Mouse (Mus musculus) bone marrow, adult 2 months (tissue): ENCODE data around the gene Cyp2w1.

Source experiments
- CTCF ChIP-seq: fragments of 200-500 bp; IDR thresholded peaks from 2 replicates; pipeline ENCODE4 v1.5.1; 2011; ENCODE audit warnings: low read length, control low read depth; ENCODE audit not compliant: control insufficient read depth, insufficient read depth
- POLR2A ChIP-seq: fragments of 200-500 bp; IDR thresholded peaks from 2 replicates; pipeline ENCODE4 v1.6.1; 2011; ENCODE audit warnings: low read depth, mild to moderate bottlenecking, control low read depth, low read length, borderline replicate concordance; ENCODE audit not compliant: control insufficient read depth

DNA sequence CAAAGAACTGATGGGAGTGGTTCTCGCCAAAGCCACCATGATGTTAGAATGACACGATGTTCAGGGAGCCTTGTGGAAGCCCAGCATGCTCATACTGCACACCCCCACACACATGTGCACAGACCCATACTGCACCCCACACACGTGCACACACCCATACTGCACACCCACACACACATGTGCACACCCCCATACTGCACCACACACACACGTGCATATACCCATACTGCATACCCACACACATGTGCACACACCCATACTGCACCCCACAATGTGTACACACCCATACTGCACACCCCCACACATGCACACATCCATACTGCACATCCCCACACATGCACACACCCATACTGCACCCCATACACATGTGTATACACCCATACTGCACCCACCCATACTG, 16.8 kb upstream of the Cyp2w1 start:
- no peak for TF ChIP-seq CTCF
- no peak for TF ChIP-seq POLR2A
